Mouse (Mus musculus) CD4-positive helper T cell, adult 2 months (primary cell): Measurements from ENCODE around the gene Ms4a13.
A peak's percentile ranks its signal among the peaks of the same experiment; 100 is the strongest.
"Not testable (repeated sequence)": the region's sequence is repeated elsewhere in the genome, so short reads cannot be mapped to it uniquely, and the experiment has no call there.

Experiments
- DNase-seq: peaks from one replicate; pipeline ENCODE4 v3.0.0-alpha.2; 2012; ENCODE audit warnings: low read depth, missing footprints, low spot score

Ms4a13 gene

DNA sequence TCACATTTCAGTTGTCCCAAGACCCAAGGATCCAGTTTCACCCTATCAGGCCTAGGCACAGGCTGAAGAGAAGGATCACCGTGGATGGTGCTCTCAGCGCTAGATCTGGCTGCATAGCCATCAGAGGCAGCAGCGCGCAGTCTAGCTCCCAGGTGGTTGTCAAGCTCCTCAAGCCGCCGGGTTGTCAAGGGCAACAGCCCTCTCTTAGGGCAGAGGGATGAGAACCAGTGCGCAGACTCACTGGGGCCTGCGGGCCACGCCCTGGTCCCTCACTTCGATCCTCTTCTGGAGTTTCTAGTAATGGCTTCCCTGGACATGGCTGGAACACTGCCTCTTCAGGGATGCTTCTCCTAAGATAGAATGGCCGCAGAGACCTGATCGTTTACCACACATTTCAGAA lies at the start of gene Ms4a13:
Ms4a13 (minus strand) TSS at position 192 of the 400 bp plus-strand sequence.
- DNase-seq = no peak

DNA sequence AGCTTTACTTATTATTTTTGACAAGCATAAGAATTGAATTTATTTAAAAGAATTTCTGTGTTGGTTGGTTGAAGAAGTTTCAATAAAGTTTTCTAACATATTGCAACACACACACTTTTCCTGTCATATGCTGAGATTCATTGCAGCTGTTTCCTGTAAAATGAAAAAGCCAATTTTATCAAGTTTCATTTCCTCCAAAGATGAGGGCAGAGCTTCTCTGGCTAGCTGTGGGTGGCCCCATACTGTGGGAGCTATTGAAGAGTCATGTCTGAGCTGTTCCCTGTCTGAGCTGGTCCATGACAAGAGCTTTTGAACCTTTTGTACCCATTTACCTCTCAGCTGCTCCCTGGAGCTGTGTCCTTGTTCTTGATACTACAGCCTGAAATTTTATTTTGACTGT lies 47.7 kb upstream of the Ms4a13 start:
- DNase-seq = no peak

DNA sequence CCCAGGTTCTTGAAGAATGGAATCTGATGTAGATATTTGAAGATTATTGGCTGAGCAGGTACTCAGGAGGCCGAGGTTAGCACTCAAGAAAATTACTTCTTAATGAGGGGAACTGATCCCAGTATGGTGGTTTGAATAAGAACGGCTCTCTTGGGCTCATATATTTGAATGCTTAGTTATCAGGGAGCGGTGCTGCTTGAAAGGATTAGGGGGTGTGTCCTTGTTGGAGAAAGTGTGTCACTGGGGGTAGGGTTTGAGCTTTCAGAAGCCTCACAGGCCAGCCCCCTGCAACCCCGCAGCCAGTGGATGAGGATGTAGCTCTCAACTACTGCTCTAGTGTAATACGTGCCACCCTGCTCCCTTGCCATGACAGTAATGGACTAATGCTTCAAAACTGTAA lies 46.0 kb upstream of the Ms4a13 start:
- no peak for DNase-seq

DNA sequence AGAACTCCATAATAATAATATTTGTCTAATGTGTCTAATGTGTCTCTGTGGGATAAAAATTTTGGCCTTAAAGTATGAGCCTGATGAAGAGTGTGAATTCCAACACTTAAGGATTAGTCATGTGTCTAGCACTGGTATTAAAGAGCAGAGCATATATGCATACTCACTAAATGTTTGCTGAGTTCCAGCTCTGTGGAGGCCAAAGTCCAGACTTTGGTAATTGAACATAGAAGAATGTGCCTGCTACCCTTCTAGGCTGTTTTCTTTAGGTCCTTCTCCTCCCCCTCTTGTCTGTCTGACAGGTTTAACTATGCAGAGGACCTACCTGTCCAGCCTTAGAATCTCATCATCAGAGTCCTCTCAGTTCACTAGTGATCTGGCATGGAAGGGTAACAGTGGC lies 39.3 kb upstream of the Ms4a13 start:
- no peak for DNase-seq

GRCm38 (mm10) chr19:11234921-11235735 lies 38.6 kb upstream of the Ms4a13 start:
- DNase-seq = no peak

GRCm38 (mm10) chr19:11234244-11234643 lies 37.7 kb upstream of the Ms4a13 start:
- DNase-seq = no peak

DNA sequence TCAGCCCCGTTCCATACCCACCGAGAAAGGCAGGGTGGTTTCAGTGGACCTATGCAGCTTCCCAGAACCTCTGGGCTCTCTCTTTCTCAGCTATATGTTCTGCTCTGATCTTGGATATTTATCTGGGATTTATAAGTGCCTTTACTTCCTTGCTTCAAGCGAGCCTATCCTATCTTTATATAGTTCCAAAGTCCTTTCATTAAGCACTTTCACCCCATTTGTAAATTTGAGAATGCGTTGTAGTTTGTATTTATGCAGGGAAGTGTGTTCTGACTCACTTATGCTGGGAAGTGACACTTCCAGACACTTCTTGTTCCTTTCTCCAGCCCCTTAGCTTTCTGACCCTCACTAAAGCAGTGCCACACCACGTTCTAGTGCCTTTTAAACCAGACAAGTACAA lies 35.8 kb upstream of the Ms4a13 start, which contains the start of gene Ms4a12:
Ms4a12 (minus strand) TSS at position 101 of the 400 bp plus-strand sequence.
- DNase-seq = no peak

GRCm38 (mm10) chr19:11192552-11192951 lies 4.0 kb downstream of the Ms4a13 start:
- DNase-seq = no peak

DNA sequence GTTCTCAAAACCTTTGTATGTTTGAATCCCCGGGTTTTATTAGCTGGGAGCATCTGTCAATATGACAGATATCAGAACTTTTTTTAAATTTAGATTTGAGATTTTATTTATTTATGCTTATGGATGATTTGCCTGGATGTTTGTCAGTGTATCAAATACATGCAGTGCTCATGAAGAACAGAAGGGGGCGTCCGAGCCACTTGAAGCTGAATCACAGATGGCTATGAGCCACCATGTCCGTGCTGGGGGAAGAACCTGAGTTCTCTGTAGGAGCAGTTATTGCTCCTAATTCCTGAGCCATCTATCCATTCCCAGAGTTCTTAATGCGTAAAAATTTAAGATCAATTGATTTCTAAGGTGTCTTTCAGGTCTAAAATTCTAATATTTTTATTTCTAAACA lies 12.4 kb downstream of the Ms4a13 start:
- peak; percentile 63 for DNase-seq

DNA sequence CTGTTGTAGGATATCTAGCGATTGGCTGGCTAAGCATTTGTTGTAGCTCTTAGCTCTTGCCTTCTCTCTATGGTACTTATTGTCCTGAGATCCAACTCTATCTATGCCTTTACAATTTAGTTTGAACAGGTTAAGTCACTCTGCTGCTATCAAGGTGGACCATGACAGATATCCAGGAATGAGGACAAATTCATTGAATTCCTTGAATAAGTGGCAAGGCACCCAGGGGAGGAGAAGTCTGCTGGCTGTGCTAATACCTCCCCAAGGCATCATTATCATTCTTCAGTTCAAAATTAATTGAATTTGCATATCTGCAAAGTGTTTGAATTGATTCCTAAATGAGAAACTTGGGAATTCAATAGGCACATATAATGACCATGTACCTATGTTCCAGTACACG lies 19.1 kb downstream of the Ms4a13 start:
- DNase-seq = no peak

GRCm38 (mm10) chr19:11165172-11165571 lies 31.4 kb downstream of the Ms4a13 start, which contains the start of gene 1700025F22Rik:
Gene 1700025F22Rik, minus strand, starts transcription at chr19:11165320.
- peak; percentile 17 for DNase-seq

DNA sequence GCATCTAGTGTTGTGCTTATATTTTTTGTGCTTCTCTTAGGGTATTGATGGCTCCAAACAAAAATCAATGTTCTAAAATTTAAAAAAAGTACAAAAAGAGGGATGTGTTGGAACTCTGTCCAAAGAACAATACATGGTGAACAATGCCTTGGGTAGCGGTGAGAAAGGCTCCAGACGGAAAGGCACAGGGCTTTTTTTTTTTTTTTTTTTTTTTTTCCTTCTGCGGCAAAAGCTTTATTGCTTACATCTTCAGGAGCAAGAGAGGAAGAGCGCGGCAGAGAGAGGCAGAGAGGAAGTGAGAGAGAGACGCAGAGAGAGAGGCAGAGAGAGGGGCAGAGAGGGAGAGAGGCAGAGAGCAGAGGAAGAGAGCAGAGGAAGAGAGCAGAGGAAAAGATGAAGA lies 38.6 kb downstream of the Ms4a13 start:
- DNase-seq = not testable (repeated sequence)

DNA sequence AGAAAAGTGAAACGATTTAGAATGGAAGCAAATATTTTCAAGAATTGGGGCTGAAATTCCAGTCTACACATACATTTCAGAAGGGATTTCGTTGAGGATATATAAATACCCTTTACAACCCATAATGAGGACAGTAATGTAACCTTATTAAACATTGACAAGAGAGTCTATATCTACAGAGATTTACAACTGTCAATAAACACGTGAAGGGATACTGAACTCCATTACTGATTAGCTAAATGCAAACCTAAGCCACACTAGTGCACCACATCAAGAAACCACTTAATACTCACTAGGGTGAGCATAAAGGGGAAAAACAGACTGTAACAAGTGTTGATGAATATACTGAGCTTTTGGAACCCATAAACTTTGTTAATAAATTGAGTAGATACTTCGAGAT lies 61.2 kb downstream of the Ms4a13 start:
- no peak for DNase-seq

GRCm38 (mm10) chr19:11134852-11135251 lies 61.7 kb downstream of the Ms4a13 start:
- DNase-seq = no peak

GRCm38 (mm10) chr19:11130776-11131175 lies 65.8 kb downstream of the Ms4a13 start, which contains the start of gene 1700017D01Rik:
Gene 1700017D01Rik, minus strand, starts transcription at chr19:11130876.
- DNase-seq = not testable (repeated sequence)

- peak; percentile 17 for DNase-seq
Observed at GRCm38 (mm10) chr19:11129702-11130101, 66.8 kb downstream of the Ms4a13 start.

GRCm38 (mm10) chr19:11121016-11121420 lies 75.5 kb downstream of the Ms4a13 start:
- peak; percentile 48 for DNase-seq
